Mouse (Mus musculus) adrenal gland, adult (tissue): ENCODE data around the gene Gbgt1.

Source experiments
- DNase-seq, 2 experiments: peaks; one replicate each; pipeline ENCODE4 v3.0.0; 2022 to 2023; ENCODE audit warnings: low spot score in 1 of 2; ENCODE audit not compliant: inconsistent age in 2 of 2

Gbgt1 gene

GRCm38 (mm10) chr2:28546560-28546959 is 49.9 kb downstream of the Gbgt1 start:
- no peak for DNase-seq

- peak; percentile 83 to 96 for DNase-seq
Observed at GRCm38 (mm10) chr2:28547237-28548172, 50.8 kb downstream of the Gbgt1 start.

DNA sequence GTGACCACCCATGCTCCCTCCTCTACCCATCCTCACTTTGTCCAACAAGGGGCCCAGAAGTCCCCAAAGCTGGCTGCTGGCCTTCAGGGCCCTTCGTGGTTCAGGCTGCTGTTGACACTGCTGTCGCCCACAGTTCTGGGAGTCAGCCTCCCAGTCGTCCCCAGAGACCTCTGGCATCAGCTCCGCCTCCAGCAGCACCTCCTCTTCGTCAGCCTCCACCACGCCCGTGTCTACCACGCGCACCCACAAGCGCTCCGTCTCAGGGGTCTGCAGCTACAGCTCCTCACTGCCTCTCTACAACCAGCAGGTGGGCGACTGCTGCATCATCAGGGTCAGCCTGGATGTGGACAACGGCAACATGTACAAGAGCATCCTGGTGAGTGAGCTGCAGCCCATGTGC is 52.5 kb downstream of the Gbgt1 start:
- no peak for DNase-seq

DNA sequence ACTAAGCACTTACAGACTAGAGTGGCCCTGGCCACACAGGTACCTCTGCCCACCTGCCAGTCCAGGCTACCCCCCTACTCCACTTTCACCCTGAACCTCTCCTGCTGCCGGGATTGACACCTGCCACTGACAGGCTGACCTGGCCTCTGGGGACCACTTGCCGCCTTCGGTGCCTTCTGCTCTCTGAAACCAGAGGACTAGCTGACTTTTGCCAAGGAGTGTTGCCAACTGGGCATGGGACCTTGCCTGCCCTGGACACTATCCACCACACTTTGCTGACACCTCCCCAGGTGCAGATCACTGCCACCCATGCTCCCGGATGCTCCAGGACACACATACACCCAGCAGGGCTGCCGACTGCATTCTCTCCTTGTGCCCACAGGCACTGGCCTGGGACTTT is 55.6 kb downstream of the Gbgt1 start:
- DNase-seq = no peak
